Mouse (Mus musculus) heart, embryonic 11.5 days (tissue): Measurements from ENCODE around the gene Taar8c. TPM values are rescaled to one million over a fixed set of nuclear protein-coding genes. Genes with fewer than 3 reads are reported as not detected.
"Not testable (repeated sequence)": the region's sequence is repeated elsewhere in the genome, so short reads cannot be mapped to it uniquely, and the experiment has no call there.

ENCODE experiments used
- ATAC-seq: fragments of 200-750 bp; cut with Nextera tagmentation; replicated peaks from 2 replicates; pipeline ENCODE4 v1.8.0; 2017; ENCODE audit warnings: moderate library complexity; ENCODE audit not compliant: insufficient number of reproducible peaks, low FRiP score, low TSS enrichment
- H3K27ac ChIP-seq: fragments of 300-500 bp; sonication (generic); 2 replicates; pipeline ENCODE4 v1.5.1; 2014; ENCODE audit warnings: mild to moderate bottlenecking, low read depth, low read length
- H3K27me3 ChIP-seq: fragments of 300-500 bp; sonication (generic); 2 replicates; pipeline ENCODE4 v1.6.1; 2014; ENCODE audit warnings: mild to moderate bottlenecking, low read length, mixed read lengths; ENCODE audit not compliant: control insufficient read depth, insufficient read depth
- H3K36me3 ChIP-seq: fragments of 300-500 bp; sonication (generic); 2 replicates; pipeline ENCODE4 v1.6.1; 2014; ENCODE audit warnings: mild to moderate bottlenecking, low read length, moderate library complexity, mixed read lengths; ENCODE audit not compliant: control insufficient read depth, insufficient read depth
- H3K4me1 ChIP-seq: fragments of 300-500 bp; sonication (generic); 2 replicates; pipeline ENCODE4 v1.6.1; 2014; ENCODE audit warnings: low read length; ENCODE audit not compliant: control insufficient read depth, insufficient read depth
- H3K4me2 ChIP-seq: fragments of 300-500 bp; sonication (generic); 2 replicates; pipeline ENCODE4 v1.6.1; 2014; ENCODE audit warnings: mild to moderate bottlenecking, moderate library complexity
- H3K4me3 ChIP-seq: fragments of 300-500 bp; sonication (generic); 2 replicates; pipeline ENCODE4 v1.5.1; 2014; ENCODE audit warnings: low read depth, low read length
- H3K9ac ChIP-seq: fragments of 300-500 bp; sonication (generic); 2 replicates; pipeline ENCODE4 v1.6.1; 2014; ENCODE audit warnings: mild to moderate bottlenecking, low read depth, low read length, moderate library complexity
- H3K9me3 ChIP-seq: fragments of 300-500 bp; sonication (generic); replicated peaks from 2 replicates; pipeline ENCODE4 v1.6.1; 2016; ENCODE audit warnings: low read length; ENCODE audit not compliant: control insufficient read depth
- WGBS: fragments of 180-500 bp; shearing (Covaris S2); extraction: QIAGEN DNeasy Blood & Tissue Kit; methylation state at CpG from one replicate; pipeline ENCODE4 v1.1.7; 2014; ENCODE audit not compliant: insufficient replicate concordance; 5-methylcytosine and 5-hydroxymethylcytosine counted together
- polyA plus RNA-seq: library from polyadenylated mRNA; unstranded; fragments of >200 nt; fragmentation: Nextera tagmentation; extraction: Ambion mirVana; gene quantifications from 2 replicates; pipeline ENCODE4 v1.2.1, GENCODE M21; 2014

Taar8c gene
- polyA plus RNA-seq, 1 experiment from 2014 or later: not detected

GRCm38 (mm10) chr10:24087168-24087567 is 14.5 kb downstream of the Taar8c start:
- Histone ChIP-seq H3K9ac (no peak overlapping the region), H3K36me3 (no peaks in the 10 kb centered on the region), H3K4me1 (no peaks in the 10 kb centered on the region), H3K27me3 (no peaks in the 10 kb centered on the region), H3K9me3 (no peaks in the 10 kb centered on the region), H3K4me3 (no peak overlapping the region), H3K27ac (no peak overlapping the region), H3K4me2 (no peak overlapping the region)
- no peak for ATAC-seq
- WGBS: 76% methylated on average over 2 of the region's 2 CpGs

- no peak for ATAC-seq
- 56% methylated on average over 5 of the region's 5 CpGs for WGBS
Measured at GRCm38 (mm10) chr10:24086555-24086954, 15.2 kb downstream of the Taar8c start.

GRCm38 (mm10) chr10:24085936-24086335 is 15.8 kb downstream of the Taar8c start:
- Histone ChIP-seq H3K9ac (no peak overlapping the region), H3K4me2 (no peak overlapping the region), H3K36me3 (no peaks in the 10 kb centered on the region), H3K9me3 (no peaks in the 10 kb centered on the region), H3K27me3 (no peaks in the 10 kb centered on the region), H3K27ac (no peak overlapping the region), H3K4me1 (no peaks in the 10 kb centered on the region), H3K4me3 (no peak overlapping the region)
- WGBS: 73% methylated on average over 5 of the region's 5 CpGs
- ATAC-seq: no peak

More at GRCm38 (mm10) chr10:24086555-24086954, 15.2 kb downstream of the Taar8c start:
- H3K4me3 ChIP-seq: no peak overlapping the region
- H3K4me2 ChIP-seq: no peak overlapping the region
- H3K27me3 ChIP-seq: no peaks in the 10 kb centered on the region
- no peaks in the 10 kb centered on the region for H3K9me3 ChIP-seq
- no peak overlapping the region for H3K27ac ChIP-seq
- no peaks in the 10 kb centered on the region for H3K4me1 ChIP-seq
- H3K9ac ChIP-seq: no peak overlapping the region
- no peaks in the 10 kb centered on the region for H3K36me3 ChIP-seq

- H3K27me3 ChIP-seq: no peaks in the 10 kb centered on the region
- no peak overlapping the region for H3K4me2 ChIP-seq
- H3K4me3 ChIP-seq: no peak overlapping the region
- no peak overlapping the region for H3K9ac ChIP-seq
- H3K36me3 ChIP-seq: no peaks in the 10 kb centered on the region
- no peak overlapping the region for H3K27ac ChIP-seq
- WGBS: 31% methylated on average over 3 of the region's 3 CpGs
- no peaks in the 10 kb centered on the region for H3K9me3 ChIP-seq
- no peak for ATAC-seq
- H3K4me1 ChIP-seq: no peaks in the 10 kb centered on the region
Measured at GRCm38 (mm10) chr10:24080166-24080565, 21.5 kb downstream of the Taar8c start.

- not testable (repeated sequence) for H3K9me3 ChIP-seq, H3K27ac ChIP-seq, H3K4me3 ChIP-seq, H3K4me2 ChIP-seq, H3K27me3 ChIP-seq, ATAC-seq, H3K36me3 ChIP-seq, H3K9ac ChIP-seq, H3K4me1 ChIP-seq
- 77% methylated on average over 2 of the region's 4 CpGs for WGBS
Measured at GRCm38 (mm10) chr10:24076200-24076599, 25.5 kb downstream of the Taar8c start, which contains the start of gene Taar8a. Gene Taar8a, plus strand, starts transcription at chr10:24076500.

- H3K27ac ChIP-seq, H3K4me3 ChIP-seq, H3K27me3 ChIP-seq, H3K4me2 ChIP-seq, H3K4me1 ChIP-seq, H3K36me3 ChIP-seq, H3K9me3 ChIP-seq, ATAC-seq, H3K9ac ChIP-seq: not testable (repeated sequence)
- 40% methylated on average over 2 of the region's 2 CpGs for WGBS
Measured at GRCm38 (mm10) chr10:24074751-24075150, 27.0 kb downstream of the Taar8c start.

- Histone ChIP-seq H3K9ac (no peak overlapping the region), H3K4me1 (no peaks in the 10 kb centered on the region), H3K9me3 (no peaks in the 10 kb centered on the region; the same call in 1 of the 2 replicates), H3K27ac (no peak overlapping the region), H3K36me3 (no peaks in the 10 kb centered on the region), H3K4me2 (no peak overlapping the region), H3K4me3 (no peak overlapping the region), H3K27me3 (no peaks in the 10 kb centered on the region)
- 78% methylated on average over 3 of the region's 3 CpGs for WGBS
- ATAC-seq: no peak
Measured at GRCm38 (mm10) chr10:24058986-24059385, 42.7 kb downstream of the Taar8c start.

GRCm38 (mm10) chr10:24052039-24052438 is 49.7 kb downstream of the Taar8c start:
- H3K4me1 ChIP-seq: no peaks in the 10 kb centered on the region
- WGBS: 19% methylated on average over 5 of the region's 5 CpGs
- H3K9ac ChIP-seq: no peak overlapping the region
- H3K4me3 ChIP-seq: no peak overlapping the region
- no peak overlapping the region for H3K4me2 ChIP-seq
- H3K27me3 ChIP-seq: no peaks in the 10 kb centered on the region
- no peaks in the 10 kb centered on the region for H3K9me3 ChIP-seq
- no peaks in the 10 kb centered on the region for H3K36me3 ChIP-seq
- H3K27ac ChIP-seq: no peak overlapping the region
- ATAC-seq: no peak
